In genomic region chr6:91474441-91475190, GRCm38 (mm10) we compare ENCODE assay signal across 8 mouse cellular contexts. TPM values are rescaled to one million over a fixed set of nuclear protein-coding genes. Genes with fewer than 3 reads are reported as not detected.
A peak's percentile ranks its signal among the peaks of the same experiment; 100 is the strongest.
DNase-seq lines count a peak whose midpoint lies in the region; ATAC-seq lines count a peak whose summit lies in the region.

No protein-coding gene starts in this region.

- peak overlapping the region; percentile 80 for H3K4me2 ChIP-seq in heart, embryonic 12.5 days
- peak overlapping the region; percentile 79 for H3K4me2 ChIP-seq in liver, embryonic 11.5 days

- peaks cover 28% of the 10 kb centered on the region for H3K36me3 ChIP-seq in heart, embryonic 12.5 days
- H3K36me3 ChIP-seq in liver, embryonic 11.5 days (ENCODE audit: control insufficient read depth, insufficient read depth, low read length), result peaks cover 24% of the 10 kb centered on the region; the same call in 1 of the 2 replicates

- no peak overlapping the region for H3K27ac ChIP-seq in heart, embryonic 12.5 days (ENCODE audit: poor library complexity, severe bottlenecking)
- H3K27ac ChIP-seq in liver, embryonic 11.5 days (ENCODE audit: low read depth, low read length), result no peak overlapping the region

- no peak for ATAC-seq in heart, embryonic 12.5 days (ENCODE audit: insufficient number of reproducible peaks, low FRiP score)
- ATAC-seq in liver, embryonic 11.5 days (replicated peaks; ENCODE audit: low FRiP score), result no peak

- 63% methylated on average over 9 of the region's 9 CpGs for WGBS in heart, embryonic 12.5 days
- 63% methylated on average over 9 of the region's 9 CpGs for WGBS in liver, embryonic 11.5 days

- peak overlapping the region; percentile 82 for H3K9ac ChIP-seq in heart, embryonic 12.5 days
- peak overlapping the region; percentile 83 for H3K9ac ChIP-seq in liver, embryonic 11.5 days (ENCODE audit: low read depth, low read length)

- DNase-seq in cerebellum, adult 8-10 months, result peak; percentile 30
- no peak for DNase-seq in cerebellum, postnatal 4 days (ENCODE audit: low spot score in 2 of 2)
- DNase-seq in urinary bladder, postnatal 25 days (ENCODE audit: low spot score), result peak; percentile 34
- DNase-seq in urinary bladder, postnatal 10 days (ENCODE audit: low spot score), result no peak
- no peak for DNase-seq in liver, embryonic 11.5 days (ENCODE audit: low spot score)
- peak; percentile 9 for DNase-seq in naive thymus-derived CD4-positive, alpha-beta T cell, adult 2 months (ENCODE audit: low read depth)
- no peak for DNase-seq in spleen, adult 18-20 months

- peak overlapping the region; percentile 83 for H3K4me3 ChIP-seq in heart, embryonic 12.5 days
- H3K4me3 ChIP-seq in liver, embryonic 11.5 days (ENCODE audit: low read depth, low read length), result peak overlapping the region; percentile 86

- H3K9me3 ChIP-seq in heart, embryonic 12.5 days (replicated peaks), result no peaks in the 10 kb centered on the region
- no peaks in the 10 kb centered on the region for H3K9me3 ChIP-seq in liver, embryonic 11.5 days (ENCODE audit: control insufficient read depth, low read length)

- no peaks in the 10 kb centered on the region for H3K27me3 ChIP-seq in heart, embryonic 12.5 days (replicated peaks)
- H3K27me3 ChIP-seq in liver, embryonic 11.5 days (replicated peaks; ENCODE audit: control insufficient read depth, insufficient read depth, low read length), result no peaks in the 10 kb centered on the region

- peaks cover 20% of the 10 kb centered on the region for H3K4me1 ChIP-seq in heart, embryonic 12.5 days (replicated peaks)
- H3K4me1 ChIP-seq in liver, embryonic 11.5 days (replicated peaks; ENCODE audit: control insufficient read depth, insufficient read depth, low read length), result peaks cover 12% of the 10 kb centered on the region

RNA-seq across cellular contexts. Expression of gene Tmem43, which starts 1.1 kb away (rescaled TPM):
- 33.0 and 35.4 TPM in 2 replicates for polyA plus RNA-seq in heart, embryonic 12.5 days (2016; fragmentation: Nextera tagmentation; extraction: Ambion mirVana)
- 30.0 and 31.7 TPM in 2 replicates for polyA plus RNA-seq in liver, embryonic 11.5 days (2014; fragmentation: Nextera tagmentation; extraction: Ambion mirVana)

RNA-seq across cellular contexts. Expression of gene Chchd4, which starts 1.3 kb away (rescaled TPM):
- 29.4 and 29.6 TPM in 2 replicates for polyA plus RNA-seq in heart, embryonic 12.5 days (2016; fragmentation: Nextera tagmentation; extraction: Ambion mirVana)
- 47.1 and 47.3 TPM in 2 replicates for polyA plus RNA-seq in liver, embryonic 11.5 days (2014; fragmentation: Nextera tagmentation; extraction: Ambion mirVana)

RNA-seq across cellular contexts. Expression of gene Xpc, which starts 41.1 kb away (rescaled TPM):
- polyA plus RNA-seq in heart, embryonic 12.5 days (2016; fragmentation: Nextera tagmentation; extraction: Ambion mirVana), result 13.4 and 14.4 TPM in 2 replicates
- polyA plus RNA-seq in liver, embryonic 11.5 days (2014; fragmentation: Nextera tagmentation; extraction: Ambion mirVana), result 13.2 and 13.4 TPM in 2 replicates

RNA-seq across cellular contexts. Expression of gene Lsm3, which starts 41.1 kb away (rescaled TPM):
- polyA plus RNA-seq in heart, embryonic 12.5 days (2016; fragmentation: Nextera tagmentation; extraction: Ambion mirVana), result 178 and 181 TPM in 2 replicates
- 309 and 318 TPM in 2 replicates for polyA plus RNA-seq in liver, embryonic 11.5 days (2014; fragmentation: Nextera tagmentation; extraction: Ambion mirVana)

Comparison
In these comparisons a context has a peak if more than half of its experiments do, and no peak if none do; other contexts are left out.
1. DNase-seq: peak in cerebellum, adult 8-10 months (single experiment), urinary bladder, postnatal 25 days (single experiment) and naive thymus-derived CD4-positive, alpha-beta T cell, adult 2 months (single experiment); none in cerebellum, postnatal 4 days (0 of 2), urinary bladder, postnatal 10 days (single experiment), liver, embryonic 11.5 days (single experiment) and spleen, adult 18-20 months (0 of 2).